In genomic region chr19:4749975-4750374, GRCm38 (mm10) we compare ENCODE assay signal across 24 mouse cellular contexts. TPM values are rescaled to one million over a fixed set of nuclear protein-coding genes. Genes with fewer than 3 reads are reported as not detected.
DNase-seq lines count a peak whose midpoint lies in the region; ATAC-seq and TF ChIP-seq lines count a peak whose summit lies in the region.
"Had no signal": no experiment of that assay in that cellular context is flagged by ENCODE, and none has a peak within 500 bp of the region (broad histone marks: within the 10 kb centered on the region; RNA-seq: fewer than 3 reads in every experiment).

No protein-coding gene starts in this region.

- ATAC-seq in limb, embryonic 12.5 days (ENCODE audit: insufficient number of reproducible peaks, insufficient read depth, low FRiP score, low TSS enrichment, low read depth): no peak
- ATAC-seq: CD4-positive, CD25-positive, alpha-beta regulatory T cell, adult 4 months; forebrain, embryonic 13.5 days; forebrain, embryonic 16.5 days had no signal

- peak in 1 of 2 experiments; percentile 71 for DNase-seq in cerebellum, adult 2 months
- no peak for DNase-seq in cerebellum, adult 11 months
- DNase-seq in brain, adult 2 months (ENCODE audit: low read depth, low spot score): peak; percentile 60
- peak; percentile 59 to 68 for DNase-seq in cerebellum, postnatal 25 days
- DNase-seq in forebrain, embryonic 10.5 days (ENCODE audit: extremely low spot score, low spot score): no peak
- no peak for DNase-seq in thymus, postnatal 25 days
- DNase-seq: adrenal gland, adult 2 months; adrenal gland, postnatal 14 days; embryo, embryonic 11 days; gastrocnemius, postnatal 10 days; gastrocnemius, postnatal 36 days; heart, adult 2 months; kidney, adult 11 months; kidney, adult 8-10 months had no signal

- no peak for TF ChIP-seq CTCF in cerebellum, adult 2 months (IDR thresholded peaks at IDR 0.05; ENCODE audit: borderline replicate concordance, insufficient read depth, low read depth, low read length)

- no peak overlapping the region for H3K4me2 ChIP-seq in limb, embryonic 12.5 days
- H3K4me2 ChIP-seq: embryonic facial prominence, embryonic 13.5 days; forebrain, embryonic 13.5 days; heart, embryonic 11.5 days; hindbrain, embryonic 12.5 days; hindbrain, embryonic 15.5 days had no signal

- WGBS in cerebellum, adult 2 months: 19% methylated on average over 6 of the region's 6 CpGs
- 86% methylated on average over 6 of the region's 6 CpGs for WGBS in limb, embryonic 12.5 days
- 94% methylated on average over 6 of the region's 6 CpGs for WGBS in forebrain, embryonic 10.5 days

- peaks cover 3% of the 10 kb centered on the region; the same call in 1 of the 2 replicates for H3K36me3 ChIP-seq in limb, embryonic 12.5 days
- H3K36me3 ChIP-seq in forebrain, embryonic 10.5 days (replicated peaks): peaks cover 74% of the 10 kb centered on the region

- TF ChIP-seq POLR2A in cerebellum, adult 2 months (IDR thresholded peaks at IDR 0.05; ENCODE audit: borderline replicate concordance, insufficient read depth, low read length): no peak

- H3K9ac ChIP-seq in limb, embryonic 12.5 days (replicated peaks): peak overlapping the region; percentile 13; the same call in 1 of the 2 replicates
- H3K9ac ChIP-seq: embryonic facial prominence, embryonic 13.5 days; forebrain, embryonic 13.5 days; hindbrain, embryonic 12.5 days; hindbrain, embryonic 15.5 days had no signal

- peaks cover 39% of the 10 kb centered on the region for H3K4me1 ChIP-seq in cerebellum, adult 2 months (ENCODE audit: control insufficient read depth, insufficient read depth, low read length)
- H3K4me1 ChIP-seq in limb, embryonic 12.5 days (replicated peaks): no peaks in the 10 kb centered on the region
- no peaks in the 10 kb centered on the region for H3K4me1 ChIP-seq in forebrain, embryonic 10.5 days
- H3K4me1 ChIP-seq: embryonic facial prominence, embryonic 10.5 days; forebrain, embryonic 13.5 days; hindbrain, embryonic 12.5 days had no signal

- no peaks in the 10 kb centered on the region for H3K27me3 ChIP-seq in cerebellum, adult 2 months (ENCODE audit: control insufficient read depth, insufficient read depth, low read length)
- no peaks in the 10 kb centered on the region for H3K27me3 ChIP-seq in limb, embryonic 12.5 days
- H3K27me3 ChIP-seq in forebrain, embryonic 10.5 days (ENCODE audit: poor library complexity, severe bottlenecking): no peaks in the 10 kb centered on the region
- H3K27me3 ChIP-seq: embryonic facial prominence, embryonic 13.5 days; forebrain, embryonic 13.5 days; hindbrain, embryonic 12.5 days; hindbrain, embryonic 15.5 days had no signal

- peak overlapping the region; percentile 61 for H3K27ac ChIP-seq in cerebellum, adult 2 months (ENCODE audit: insufficient read depth, low read length)
- H3K27ac ChIP-seq in limb, embryonic 12.5 days: no peak overlapping the region
- no peak overlapping the region for H3K27ac ChIP-seq in forebrain, embryonic 10.5 days
- H3K27ac ChIP-seq: embryonic facial prominence, embryonic 10.5 days; embryonic facial prominence, embryonic 13.5 days; forebrain, embryonic 13.5 days; heart, adult 2 months; hindbrain, embryonic 12.5 days; hindbrain, embryonic 15.5 days had no signal

- H3K9me3 ChIP-seq in limb, embryonic 12.5 days: no peaks in the 10 kb centered on the region
- no peaks in the 10 kb centered on the region for H3K9me3 ChIP-seq in forebrain, embryonic 10.5 days
- H3K9me3 ChIP-seq: embryonic facial prominence, embryonic 10.5 days; embryonic facial prominence, embryonic 13.5 days; forebrain, embryonic 13.5 days; hindbrain, embryonic 12.5 days; hindbrain, embryonic 15.5 days had no signal

- no peak overlapping the region for H3K4me3 ChIP-seq in cerebellum, adult 2 months (replicated peaks; ENCODE audit: insufficient read depth, low read depth, low read length)
- H3K4me3 ChIP-seq in limb, embryonic 12.5 days (replicated peaks): no peak overlapping the region
- no peak overlapping the region for H3K4me3 ChIP-seq in forebrain, embryonic 10.5 days
- H3K4me3 ChIP-seq: embryonic facial prominence, embryonic 10.5 days; embryonic facial prominence, embryonic 13.5 days; erythroblast, embryonic 14.5 days; forebrain, embryonic 13.5 days; heart, adult 2 months; hindbrain, embryonic 12.5 days; hindbrain, embryonic 15.5 days had no signal

RNA-seq across cellular contexts. Expression of gene Rbm4b, which starts 6.3 kb away (rescaled TPM):
- 29.8 and 30.5 TPM in 2 replicates for polyA plus RNA-seq in cerebellum, adult 2 months (2012; rRNA removed)
- polyA plus RNA-seq in limb, embryonic 12.5 days (2016; fragmentation: Nextera tagmentation; extraction: Ambion mirVana): 111 and 116 TPM in 2 replicates
- polyA plus RNA-seq in forebrain, embryonic 10.5 days (2016; fragmentation: Nextera tagmentation; extraction: Ambion mirVana): 104 and 106 TPM in 2 replicates

RNA-seq across cellular contexts. Expression of gene Sptbn2, which starts 39.0 kb away (rescaled TPM):
- polyA plus RNA-seq in cerebellum, adult 2 months (2012; rRNA removed): 132 and 147 TPM in 2 replicates
- 2.6 and 2.7 TPM in 2 replicates for polyA plus RNA-seq in limb, embryonic 12.5 days (2016; fragmentation: Nextera tagmentation; extraction: Ambion mirVana)
- 6.6 and 8.3 TPM in 2 replicates for polyA plus RNA-seq in forebrain, embryonic 10.5 days (2016; fragmentation: Nextera tagmentation; extraction: Ambion mirVana)
- polyA plus RNA-seq: erythroblast, embryonic 14.5 days had no signal

RNA-seq across cellular contexts. Expression of gene Rbm4, which starts 43.7 kb away (rescaled TPM):
- polyA plus RNA-seq in cerebellum, adult 2 months (2012; rRNA removed): 77.5 and 86.1 TPM in 2 replicates
- polyA plus RNA-seq in limb, embryonic 12.5 days (2016; fragmentation: Nextera tagmentation; extraction: Ambion mirVana): 80.1 and 90.2 TPM in 2 replicates
- polyA plus RNA-seq in forebrain, embryonic 10.5 days (2016; fragmentation: Nextera tagmentation; extraction: Ambion mirVana): 94.2 and 96.7 TPM in 2 replicates

RNA-seq across cellular contexts. Expression of gene Gm960, which starts 51.5 kb away (rescaled TPM):
- 4.6 and 5.4 TPM in 2 replicates for polyA plus RNA-seq in cerebellum, adult 2 months (2012; rRNA removed)
- 5.6 and 6.9 TPM in 2 replicates for polyA plus RNA-seq in limb, embryonic 12.5 days (2016; fragmentation: Nextera tagmentation; extraction: Ambion mirVana)
- polyA plus RNA-seq in forebrain, embryonic 10.5 days (2016; fragmentation: Nextera tagmentation; extraction: Ambion mirVana): 2.2 and 3.0 TPM in 2 replicates
- polyA plus RNA-seq: CD4-positive, CD25-positive, alpha-beta regulatory T cell, adult 4 months; heart, adult 2 months had no signal

Comparison
In these comparisons a context has a peak if more than half of its experiments do, and no peak if none do; other contexts are left out.
1. DNase-seq: peak in brain, adult 2 months (single experiment) and cerebellum, postnatal 25 days (2 of 2); none in cerebellum, adult 11 months (single experiment), forebrain, embryonic 10.5 days (single experiment) and thymus, postnatal 25 days (single experiment).
2. RNA of gene Sptbn2, which starts 39.0 kb away (polyA plus RNA-seq): 132 to 147 TPM in cerebellum, adult 2 months; 6.6 to 8.3 TPM in forebrain, embryonic 10.5 days and 2.6 to 2.7 TPM in limb, embryonic 12.5 days; every median in the first group is over 10 times any median in the second.